8 mouse cellular contexts compared by ENCODE assay signal in the genomic region with DNA sequence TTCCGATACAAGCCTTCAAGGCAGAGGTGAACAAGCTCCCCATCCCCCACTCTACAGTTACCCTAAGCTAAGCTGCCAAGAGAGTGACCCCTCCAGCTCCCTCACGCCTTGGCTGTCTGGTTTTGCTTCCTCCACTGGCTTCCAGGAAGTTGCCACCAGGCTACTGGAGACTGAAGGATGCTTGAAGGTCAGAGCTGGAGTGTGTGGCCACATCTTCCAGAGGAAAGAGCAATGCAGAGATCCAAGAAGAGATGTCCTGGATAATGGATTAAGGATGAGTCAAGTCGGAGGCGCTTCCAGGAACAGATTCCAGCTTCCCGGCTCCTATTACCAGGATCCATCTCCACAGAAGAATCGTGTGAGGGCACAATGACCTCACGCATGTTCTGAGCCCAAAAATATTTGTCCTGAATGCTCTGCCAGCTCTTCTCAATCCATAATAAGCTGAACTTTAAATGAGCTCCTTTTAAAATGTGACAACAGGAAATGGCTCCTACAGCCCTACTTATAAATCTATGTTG.
DNase-seq lines count a peak whose midpoint lies in the region; ATAC-seq and TF ChIP-seq lines count a peak whose summit lies in the region.

No protein-coding gene starts in this region.

- no peaks in the 10 kb centered on the region for H3K27me3 ChIP-seq in myocyte (ENCODE audit: control insufficient read depth, insufficient read depth, insufficient read length)
- H3K27me3 ChIP-seq in forebrain, embryonic 16.5 days (replicated peaks; ENCODE audit: control insufficient read depth, insufficient read depth, low read length), result no peaks in the 10 kb centered on the region

- H3K4me3 ChIP-seq in brown adipose tissue, adult 24 weeks (ENCODE audit: insufficient read depth, low read depth, low read length), result no peak overlapping the region
- no peak overlapping the region for H3K4me3 ChIP-seq in myocyte
- no peak overlapping the region for H3K4me3 ChIP-seq in forebrain, embryonic 16.5 days (replicated peaks; ENCODE audit: low read length)

- no peaks in the 10 kb centered on the region for H3K79me2 ChIP-seq in myocyte (ENCODE audit: control insufficient read depth, insufficient read depth)

- H3K4me1 ChIP-seq in brown adipose tissue, adult 24 weeks (ENCODE audit: control insufficient read depth, insufficient read depth, insufficient read length, low read length), result peaks cover 3% of the 10 kb centered on the region
- H3K4me1 ChIP-seq in forebrain, embryonic 16.5 days (replicated peaks; ENCODE audit: control insufficient read depth, insufficient read depth, low read length), result no peaks in the 10 kb centered on the region

- TF ChIP-seq POLR2A in myocyte (IDR thresholded peaks at IDR 0.05; ENCODE audit: insufficient read length, low read depth), result no peak

- H3K9ac ChIP-seq in forebrain, embryonic 16.5 days (replicated peaks; ENCODE audit: low read depth, low read length), result no peak overlapping the region

- H3K36me3 ChIP-seq in myocyte (ENCODE audit: control insufficient read depth, insufficient read depth), result no peaks in the 10 kb centered on the region
- no peaks in the 10 kb centered on the region for H3K36me3 ChIP-seq in forebrain, embryonic 16.5 days (ENCODE audit: control insufficient read depth, insufficient read depth)

- H3ac ChIP-seq in myocyte (ENCODE audit: control insufficient read depth, insufficient read length), result no peak overlapping the region

- DNase-seq in layer of hippocampus, adult 9-11 months, result peak; percentile 36
- DNase-seq in layer of hippocampus, adult 8-10 months (ENCODE audit: low spot score in 2 of 2), result no peak
- peak; percentile 63 for DNase-seq in kidney, adult 9 months
- DNase-seq in cerebellum, adult 18-20 months, result no peak
- no peak for DNase-seq in MN1 (ENCODE audit: low spot score)

- H3K9me3 ChIP-seq in forebrain, embryonic 16.5 days (ENCODE audit: control insufficient read depth, low read length), result no peaks in the 10 kb centered on the region

- peak overlapping the region; percentile 21 for H3K4me2 ChIP-seq in myocyte (ENCODE audit: low read depth)
- no peak overlapping the region for H3K4me2 ChIP-seq in forebrain, embryonic 16.5 days (ENCODE audit: low read length)

- no peak for ATAC-seq in forebrain, embryonic 16.5 days

- 0 out of 2 replicates have a peak overlapping the region, but pooled peaks have one; percentile 1 for H3K27ac ChIP-seq in brown adipose tissue, adult 24 weeks (replicated peaks; ENCODE audit: low read depth, low read length)
- no peak overlapping the region for H3K27ac ChIP-seq in forebrain, embryonic 16.5 days (ENCODE audit: low read length)

- 78% methylated on average over 7 of the region's 7 CpGs for WGBS in forebrain, embryonic 16.5 days

TF ChIP-seq in myocyte, 11 proteins besides CTCF, POLR2A, EP300 and RAD21:
- TF ChIP-seq E2F4 (IDR thresholded peaks at IDR 0.05; ENCODE audit: insufficient read depth) (no peak), REST (IDR thresholded peaks at IDR 0.05; ENCODE audit: insufficient read depth, insufficient read length) (no peak), MAX (IDR thresholded peaks at IDR 0.05; ENCODE audit: low read depth) (no peak)
TF ChIP-seq in myocyte: peak in this region for 0.

Comparison
In these comparisons a context has a peak if more than half of its experiments do, and no peak if none do; other contexts are left out.
1. DNase-seq: peak in layer of hippocampus, adult 9-11 months (single experiment) and kidney, adult 9 months (single experiment); none in layer of hippocampus, adult 8-10 months (0 of 2), cerebellum, adult 18-20 months (0 of 2) and MN1 (single experiment).